Mouse (Mus musculus): ENCODE data around the gene Tmem245. TPM values are rescaled to one million over a fixed set of nuclear protein-coding genes. Genes with fewer than 3 reads are reported as not detected.
A peak's percentile ranks its signal among the peaks of the same experiment; 100 is the strongest.

Gene Tmem245
- polyA plus RNA-seq, 1 experiment from 2014 or later: 11.6 TPM

DNA sequence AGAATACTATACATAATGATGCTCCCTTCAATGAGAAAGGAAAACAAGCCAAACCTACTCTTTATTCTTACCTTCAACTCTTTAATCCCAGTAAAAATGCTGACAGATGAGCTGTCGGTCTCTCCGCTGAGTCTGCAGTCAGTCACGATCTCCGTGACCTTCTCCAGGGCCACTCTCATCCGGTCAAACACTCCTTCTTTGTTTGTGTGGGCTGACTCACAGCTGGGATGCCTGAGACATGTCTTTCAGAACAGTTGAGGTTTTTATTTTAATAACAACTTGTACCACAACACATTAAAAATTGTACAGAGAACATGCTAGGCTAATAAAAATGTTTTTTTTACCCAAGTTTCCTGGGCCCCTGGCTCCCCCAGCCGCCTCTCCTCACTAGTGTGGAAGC lies 109.6 kb downstream of the Tmem245 start:
- WGBS: 90% methylated on average over 6 of the region's 6 CpGs
- H3K9ac ChIP-seq: no peak overlapping the region
- H3K36me3 ChIP-seq: peaks cover 64% of the 10 kb centered on the region
- H3K9me3 ChIP-seq: no peaks in the 10 kb centered on the region
- no peaks in the 10 kb centered on the region for H3K27me3 ChIP-seq
- H3K4me1 ChIP-seq: no peaks in the 10 kb centered on the region
- H3K27ac ChIP-seq: no peak overlapping the region
- H3K4me3 ChIP-seq: no peak overlapping the region
- H3K4me2 ChIP-seq (replicated peaks): no peak overlapping the region
- ATAC-seq (ENCODE audit: low FRiP score, low read depth): no peak

DNA sequence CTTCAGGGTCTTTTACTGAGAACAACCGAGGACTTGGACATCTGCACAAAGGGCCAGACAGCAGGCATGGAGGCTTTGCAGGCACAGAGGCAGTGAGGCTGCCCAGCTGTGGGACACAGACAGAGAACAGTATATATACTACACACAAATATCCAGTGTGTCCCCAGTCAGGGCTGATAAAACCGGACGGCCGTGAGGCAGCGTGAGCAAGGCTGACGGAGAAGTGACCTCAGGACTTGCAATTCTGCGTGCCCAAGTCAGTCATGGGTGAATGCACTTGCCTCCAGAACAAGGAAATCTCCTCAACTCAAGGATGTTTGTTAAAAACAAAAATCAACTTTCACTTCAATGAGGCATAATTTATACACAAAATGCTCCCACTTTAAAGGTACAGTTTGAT lies 115.2 kb downstream of the Tmem245 start:
- WGBS: 85% methylated on average over 7 of the region's 7 CpGs
- Histone ChIP-seq H3K4me3 (no peak overlapping the region), H3K36me3 (peaks cover 52% of the 10 kb centered on the region), H3K4me2 (replicated peaks) (no peak overlapping the region), H3K9me3 (no peaks in the 10 kb centered on the region), H3K4me1 (peaks cover 14% of the 10 kb centered on the region), H3K27me3 (no peaks in the 10 kb centered on the region), H3K27ac (no peak overlapping the region), H3K9ac (no peak overlapping the region)
- no peak for ATAC-seq (ENCODE audit: low FRiP score, low read depth)

DNA sequence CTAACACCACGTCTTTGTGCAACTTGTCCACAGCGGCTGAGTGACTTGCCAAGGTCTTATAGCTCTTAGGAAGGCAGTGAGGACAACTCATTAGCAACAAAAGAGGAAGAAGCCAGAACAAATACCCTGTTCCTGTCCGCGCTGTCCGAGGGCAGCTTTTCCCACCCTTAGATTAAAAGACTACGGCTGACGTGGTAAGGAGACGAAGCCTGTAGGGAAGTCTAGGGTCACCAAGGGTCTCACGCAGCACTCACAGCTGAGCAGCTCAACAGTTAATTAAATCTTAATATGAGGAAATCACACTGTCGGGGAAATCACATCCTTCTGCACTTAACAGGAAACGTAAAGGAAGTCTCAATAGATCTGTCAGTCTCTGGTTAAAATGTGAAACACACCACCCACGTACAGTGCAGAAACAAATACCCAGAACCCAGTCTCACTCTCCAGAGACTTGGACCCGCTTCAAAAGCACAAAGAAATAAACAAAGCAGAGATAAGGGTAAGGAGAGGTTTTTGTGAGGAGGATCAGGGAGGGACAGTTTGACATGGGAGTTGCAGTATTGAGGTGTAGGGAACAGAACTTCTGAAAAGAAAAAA lies 116.1 kb downstream of the Tmem245 start:
- Histone ChIP-seq H3K27ac (no peak overlapping the region), H3K27me3 (no peaks in the 10 kb centered on the region), H3K36me3 (peaks cover 52% of the 10 kb centered on the region), H3K4me1 (peaks cover 14% of the 10 kb centered on the region), H3K4me2 (replicated peaks) (no peak overlapping the region), H3K9me3 (no peaks in the 10 kb centered on the region), H3K4me3 (no peak overlapping the region), H3K9ac (no peak overlapping the region)
- no peak for ATAC-seq (ENCODE audit: low FRiP score, low read depth)
- 56% methylated on average over 13 of the region's 13 CpGs for WGBS

DNA sequence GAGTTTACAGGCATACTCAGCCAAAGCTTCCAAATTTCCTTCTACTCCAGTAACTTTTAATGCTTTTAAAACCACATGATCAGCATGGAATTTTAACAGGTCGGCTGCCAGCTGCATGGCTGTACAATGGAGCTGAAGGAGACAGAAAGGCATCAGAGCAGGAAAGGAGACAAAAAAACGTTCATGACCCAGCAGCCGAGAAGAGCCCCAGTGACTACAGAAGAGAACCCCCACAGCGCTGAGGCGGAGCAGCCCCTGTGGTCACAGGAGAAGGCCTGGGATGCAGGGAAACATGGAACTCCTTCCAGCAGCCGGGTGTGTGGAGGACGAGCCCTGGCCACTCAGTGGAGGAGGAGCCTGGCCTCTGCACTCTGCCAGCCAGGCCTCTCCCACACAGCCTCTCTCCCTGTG lies 117.7 kb downstream of the Tmem245 start:
- WGBS: 37% methylated on average over 7 of the region's 7 CpGs
- peaks cover 14% of the 10 kb centered on the region for H3K4me1 ChIP-seq
- H3K4me2 ChIP-seq (replicated peaks): peak overlapping the region; percentile 51
- H3K9me3 ChIP-seq: no peaks in the 10 kb centered on the region
- H3K4me3 ChIP-seq: peak overlapping the region; percentile 11
- ATAC-seq (ENCODE audit: low FRiP score, low read depth): peak; percentile 81
- peaks cover 45% of the 10 kb centered on the region for H3K36me3 ChIP-seq
- no peaks in the 10 kb centered on the region for H3K27me3 ChIP-seq
- H3K9ac ChIP-seq: 0 out of 2 replicates have a peak overlapping the region, but pooled peaks have one; percentile 10
- peak overlapping the region; percentile 89 for H3K27ac ChIP-seq

DNA sequence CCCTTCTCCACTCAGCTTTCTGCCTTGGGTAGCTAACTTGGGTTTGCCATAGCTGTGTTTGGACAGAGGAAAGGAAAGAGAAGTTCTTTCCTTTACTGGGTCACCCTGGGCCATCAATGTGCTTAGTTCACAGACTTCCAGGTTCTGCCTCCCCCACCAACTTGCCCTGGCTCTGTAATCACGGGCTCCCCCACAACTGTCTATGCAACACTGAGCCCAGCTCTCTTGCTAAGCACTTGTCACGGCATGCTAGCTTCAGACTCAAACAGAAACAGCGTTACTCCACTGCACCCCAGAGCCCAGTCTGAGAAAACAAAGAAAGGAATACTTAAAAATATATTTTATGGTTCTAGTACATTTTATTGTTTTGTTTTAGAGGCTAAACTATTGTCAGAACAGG lies 118.3 kb downstream of the Tmem245 start:
- ATAC-seq (ENCODE audit: low FRiP score, low read depth): peak; percentile 54; the same call in 1 of the 2 replicates
- Histone ChIP-seq H3K27ac (peak overlapping the region; percentile 89; the same call in 1 of the 2 replicates), H3K4me1 (peaks cover 14% of the 10 kb centered on the region), H3K4me2 (replicated peaks) (peak overlapping the region; percentile 28; the same call in 1 of the 2 replicates), H3K36me3 (peaks cover 45% of the 10 kb centered on the region), H3K4me3 (no peak overlapping the region), H3K27me3 (no peaks in the 10 kb centered on the region), H3K9me3 (no peaks in the 10 kb centered on the region), H3K9ac (no peak overlapping the region)
- 52% methylated on average over 3 of the region's 3 CpGs for WGBS

DNA sequence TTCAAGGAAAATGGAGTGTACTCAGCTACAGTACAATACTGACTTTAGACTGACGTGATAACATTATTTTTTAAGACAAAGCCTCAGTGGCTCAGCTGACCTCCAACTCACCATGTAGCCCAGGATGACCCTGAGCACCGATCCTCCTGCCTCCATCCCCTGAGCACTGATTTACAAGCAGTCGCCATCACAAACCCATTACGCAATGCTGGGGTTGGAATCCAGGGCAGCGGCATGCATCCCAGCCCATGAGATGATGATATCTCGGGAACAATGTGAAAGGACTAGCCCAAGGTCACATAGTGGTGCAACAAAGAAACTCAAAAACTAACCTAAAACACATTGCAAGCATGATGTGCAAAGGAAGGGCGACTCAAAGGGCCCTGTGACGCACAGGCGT lies 123.0 kb downstream of the Tmem245 start:
- H3K27me3 ChIP-seq: no peaks in the 10 kb centered on the region
- peaks cover 6% of the 10 kb centered on the region for H3K4me1 ChIP-seq
- no peak overlapping the region for H3K27ac ChIP-seq
- H3K36me3 ChIP-seq: peaks cover 31% of the 10 kb centered on the region
- no peak overlapping the region for H3K4me2 ChIP-seq (replicated peaks)
- WGBS: 89% methylated on average over 9 of the region's 9 CpGs
- H3K9ac ChIP-seq: no peak overlapping the region
- ATAC-seq (ENCODE audit: low FRiP score, low read depth): no peak
- H3K4me3 ChIP-seq: no peak overlapping the region
- H3K9me3 ChIP-seq: no peaks in the 10 kb centered on the region

DNA sequence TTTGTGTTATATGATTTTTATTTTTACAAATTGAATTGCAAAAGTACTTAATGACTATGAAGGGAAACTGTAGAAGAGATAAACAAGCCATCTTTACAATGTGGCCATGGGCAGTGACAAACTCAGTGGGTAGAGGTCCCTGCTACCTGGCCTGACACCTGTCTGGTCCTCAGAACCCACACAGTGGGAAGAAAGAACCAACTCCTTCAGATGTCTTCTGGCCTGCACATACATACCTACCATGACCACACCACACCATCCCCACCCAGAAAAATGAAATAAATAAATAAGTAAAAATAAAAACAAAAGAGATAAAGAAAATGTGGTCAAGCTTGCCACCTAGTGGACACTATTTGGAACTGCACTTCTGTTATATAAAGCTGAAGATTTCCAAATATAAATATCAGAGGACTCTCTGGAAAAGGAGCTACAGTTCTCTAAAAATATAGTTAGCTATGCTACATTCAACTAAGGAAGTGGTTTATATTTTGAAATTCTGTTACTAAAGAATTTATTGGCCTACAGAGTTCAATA lies 127.2 kb downstream of the Tmem245 start:
- no peak overlapping the region for H3K4me3 ChIP-seq
- H3K4me1 ChIP-seq: peaks cover 2% of the 10 kb centered on the region; the same call in 1 of the 2 replicates
- H3K9me3 ChIP-seq: no peaks in the 10 kb centered on the region
- no peak overlapping the region for H3K9ac ChIP-seq
- no peaks in the 10 kb centered on the region for H3K27me3 ChIP-seq
- H3K36me3 ChIP-seq: peaks cover 22% of the 10 kb centered on the region
- ATAC-seq (ENCODE audit: low FRiP score, low read depth): no peak
- H3K4me2 ChIP-seq (replicated peaks): no peak overlapping the region
- H3K27ac ChIP-seq: no peak overlapping the region

MicroRNA genes within 50 kb of the gene (microRNA counts, 519-probe panel; counts per million panel counts)
- 3,804 counts per million, percentile 73 among the panel's probes with 10 or more counts for microRNA mmu-miR-32

Small RNA genes lying within 50 kb of the gene (microRNA-seq; reads per million reads assigned to microRNA genes)
- 236 reads per million, percentile 63 among the genes with 10 or more reads in this experiment for gene Mir32

Other genes with a start within 250 kb of the Tmem245 start
- gene Gm26657, start 207.4 kb downstream of the Tmem245 start, polyA plus RNA-seq (2015; fragmentation: Nextera tagmentation; extraction: Ambion mirVana): not detected in 2 replicates
- gene Actl7b, start 206.0 kb downstream of the Tmem245 start, polyA plus RNA-seq (2015; fragmentation: Nextera tagmentation; extraction: Ambion mirVana): not detected in 2 replicates
- gene Actl7a, start 204.0 kb downstream of the Tmem245 start, polyA plus RNA-seq (2015; fragmentation: Nextera tagmentation; extraction: Ambion mirVana): not detected in 2 replicates
- gene Elp1, start 145.1 kb downstream of the Tmem245 start, polyA plus RNA-seq (2015; fragmentation: Nextera tagmentation; extraction: Ambion mirVana): 60.6 and 60.9 TPM in 2 replicates
- 19.7 and 23.0 TPM in 2 replicates for gene Fam206a, start 145.1 kb downstream of the Tmem245 start, polyA plus RNA-seq (2015; fragmentation: Nextera tagmentation; extraction: Ambion mirVana)
- 31.2 and 31.7 TPM in 2 replicates for gene Ctnnal1, start 82.2 kb downstream of the Tmem245 start, polyA plus RNA-seq (2015; fragmentation: Nextera tagmentation; extraction: Ambion mirVana)
- 3.0 and 3.4 TPM in 2 replicates for gene Frrs1l, start 43.0 kb upstream of the Tmem245 start, polyA plus RNA-seq (2015; fragmentation: Nextera tagmentation; extraction: Ambion mirVana)
- 1.8 and 2.3 TPM in 2 replicates for gene Epb41l4b, start 196.0 kb upstream of the Tmem245 start, polyA plus RNA-seq (2015; fragmentation: Nextera tagmentation; extraction: Ambion mirVana)

Measured in limb, embryonic 13.5 days (tissue).